Mouse (Mus musculus): ENCODE data around the gene Rbpjl. TPM values are rescaled to one million over a fixed set of nuclear protein-coding genes. Genes with fewer than 3 reads are reported as not detected.

Gene Rbpjl
- polyA plus RNA-seq, 1 experiment from 2014 or later, result not detected

GRCm38 (mm10) chr2:164454846-164455245 is 51.9 kb downstream of the Rbpjl start:
- Histone ChIP-seq H3K4me3 (ENCODE audit: inconsistent target) (no peak overlapping the region), H3K36me3 (ENCODE audit: inconsistent target) (no peaks in the 10 kb centered on the region), H3K79me2 (ENCODE audit: inconsistent target) (no peaks in the 10 kb centered on the region), H3K27ac (0 out of 2 replicates have a peak overlapping the region, but pooled peaks have one; percentile 8)
- WGBS (ENCODE audit: missing documents), result 18% methylated on average over 10 of the region's 10 CpGs

- Histone ChIP-seq H3K36me3 (ENCODE audit: inconsistent target) (no peaks in the 10 kb centered on the region), H3K4me3 (ENCODE audit: inconsistent target) (no peak overlapping the region), H3K79me2 (ENCODE audit: inconsistent target) (no peaks in the 10 kb centered on the region), H3K27ac (0 out of 2 replicates have a peak overlapping the region, but pooled peaks have one; percentile 8)
- WGBS (ENCODE audit: missing documents), result 90% methylated on average over 5 of the region's 6 CpGs
Observed at GRCm38 (mm10) chr2:164455421-164456190, 52.7 kb downstream of the Rbpjl start.

GRCm38 (mm10) chr2:164456413-164456812 is 53.5 kb downstream of the Rbpjl start:
- H3K27ac ChIP-seq, result peak overlapping the region; percentile 12; the same call in 1 of the 2 replicates
- H3K4me3 ChIP-seq (ENCODE audit: inconsistent target), result no peak overlapping the region
- WGBS (ENCODE audit: missing documents), result 100% methylated on average over 1 of the region's 1 CpGs
- peaks cover 1% of the 10 kb centered on the region; the same call in 1 of the 2 replicates for H3K79me2 ChIP-seq (ENCODE audit: inconsistent target)
- no peaks in the 10 kb centered on the region for H3K36me3 ChIP-seq (ENCODE audit: inconsistent target)

- H3K79me2 ChIP-seq (ENCODE audit: inconsistent target), result peaks cover 6% of the 10 kb centered on the region; the same call in 1 of the 2 replicates
- no peaks in the 10 kb centered on the region for H3K36me3 ChIP-seq (ENCODE audit: inconsistent target)
- peak within 1 kb of the TSS; percentile 2; the same call in 1 of the 2 replicates for H3K4me3 ChIP-seq (ENCODE audit: inconsistent target)
- 16% methylated on average over 7 of the region's 7 CpGs for WGBS (ENCODE audit: missing documents)
- H3K27ac ChIP-seq, result peak within 1 kb of the TSS; percentile 79
Observed at GRCm38 (mm10) chr2:164456864-164457300, 53.9 kb downstream of the Rbpjl start, which contains the start of gene Sys1. TSS of gene Sys1 (plus strand) at chr2:164456964.

GRCm38 (mm10) chr2:164457942-164458341 is 55.0 kb downstream of the Rbpjl start:
- peak overlapping the region; percentile 79 for H3K27ac ChIP-seq
- H3K36me3 ChIP-seq (ENCODE audit: inconsistent target), result no peaks in the 10 kb centered on the region
- 46% methylated on average over 7 of the region's 7 CpGs for WGBS (ENCODE audit: missing documents)
- no peak overlapping the region for H3K4me3 ChIP-seq (ENCODE audit: inconsistent target)
- peaks cover 17% of the 10 kb centered on the region; the same call in 1 of the 2 replicates for H3K79me2 ChIP-seq (ENCODE audit: inconsistent target)

GRCm38 (mm10) chr2:164458535-164458934 is 55.6 kb downstream of the Rbpjl start:
- H3K36me3 ChIP-seq (ENCODE audit: inconsistent target), result no peaks in the 10 kb centered on the region
- H3K27ac ChIP-seq, result peak overlapping the region; percentile 79
- H3K79me2 ChIP-seq (ENCODE audit: inconsistent target), result peaks cover 21% of the 10 kb centered on the region; the same call in 1 of the 2 replicates
- 14% methylated on average over 8 of the region's 8 CpGs for WGBS (ENCODE audit: missing documents)
- H3K4me3 ChIP-seq (ENCODE audit: inconsistent target), result no peak overlapping the region

- peaks cover 21% of the 10 kb centered on the region; the same call in 1 of the 2 replicates for H3K79me2 ChIP-seq (ENCODE audit: inconsistent target)
- peak within 1 kb of the TSS; percentile 77 for H3K4me3 ChIP-seq (ENCODE audit: inconsistent target)
- peak within 1 kb of the TSS; percentile 37 for H3K27ac ChIP-seq
- under 1% methylated on average over 55 of the region's 79 CpGs for WGBS (ENCODE audit: missing documents)
- peaks cover 17% of the 10 kb centered on the region; the same call in 1 of the 2 replicates for H3K36me3 ChIP-seq (ENCODE audit: inconsistent target)
Observed at GRCm38 (mm10) chr2:164460745-164461551, 58.0 kb downstream of the Rbpjl start, which contains the start of gene Gm20458. TSS of gene Gm20458 (plus strand) at chr2:164460967.

Other genes with a start within 250 kb of the Rbpjl start
- not detected in 3 replicates for gene Kcns1, start 232.0 kb upstream of the Rbpjl start, polyA plus RNA-seq (2018)
- not detected in 3 replicates for gene Wfdc5, start 220.4 kb upstream of the Rbpjl start, polyA plus RNA-seq (2018)
- gene Wfdc12, start 212.5 kb upstream of the Rbpjl start, polyA plus RNA-seq (2018), result not detected in 3 replicates
- not detected in 3 replicates for gene Wfdc15a, start 203.0 kb upstream of the Rbpjl start, polyA plus RNA-seq (2018)
- not detected in 3 replicates for gene Wfdc15b, start 181.5 kb upstream of the Rbpjl start, polyA plus RNA-seq (2018)
- not detected in 3 replicates for gene Svs2, start 164.7 kb upstream of the Rbpjl start, polyA plus RNA-seq (2018)
- not detected in 3 replicates for gene Svs3b, start 146.5 kb upstream of the Rbpjl start, polyA plus RNA-seq (2018)
- gene Svs4, start 124.7 kb upstream of the Rbpjl start, polyA plus RNA-seq (2018), result not detected in 3 replicates
- not detected in 3 replicates for gene Svs3a, start 113.9 kb upstream of the Rbpjl start, polyA plus RNA-seq (2018)
- not detected in 3 replicates for gene Svs6, start 86.4 kb upstream of the Rbpjl start, polyA plus RNA-seq (2018)
- gene Svs5, start 70.4 kb upstream of the Rbpjl start, polyA plus RNA-seq (2018), result not detected in 3 replicates
- gene Slpi, start 14.0 kb upstream of the Rbpjl start, polyA plus RNA-seq (2018), result 0.24 to 1.3 TPM (median 0.90 TPM) in 3 replicates
- gene Matn4, start 2.0 kb downstream of the Rbpjl start, polyA plus RNA-seq (2018), result not detected in 3 replicates
- 114 to 215 TPM (median 133 TPM) in 3 replicates for gene Sdc4, start 40.7 kb downstream of the Rbpjl start, polyA plus RNA-seq (2018)
- 6.9 to 30.0 TPM (median 27.8 TPM) in 3 replicates for gene Sys1, start 53.8 kb downstream of the Rbpjl start, polyA plus RNA-seq (2018)
- 0.30 TPM in 1 of 3 replicates, not detected in the others for gene Gm20458, start 57.8 kb downstream of the Rbpjl start, polyA plus RNA-seq (2018)
- gene Trp53tg5, start 70.6 kb downstream of the Rbpjl start, polyA plus RNA-seq (2018), result not detected in 3 replicates
- 13.0 to 46.6 TPM (median 28.5 TPM) in 3 replicates for gene Dbndd2, start 83.0 kb downstream of the Rbpjl start, polyA plus RNA-seq (2018)
- 58.4 to 92.7 TPM (median 64.5 TPM) in 3 replicates for gene Pigt, start 94.4 kb downstream of the Rbpjl start, polyA plus RNA-seq (2018)
- not detected in 3 replicates for gene Wfdc2, start 159.3 kb downstream of the Rbpjl start, polyA plus RNA-seq (2018)
- gene Spint3, start 170.3 kb downstream of the Rbpjl start, polyA plus RNA-seq (2018), result not detected in 3 replicates
- gene Wfdc6a, start 182.3 kb downstream of the Rbpjl start, polyA plus RNA-seq (2018), result not detected in 3 replicates
- gene Eppin, start 190.5 kb downstream of the Rbpjl start, polyA plus RNA-seq (2018), result not detected in 3 replicates
- not detected in 3 replicates for gene Wfdc6b, start 210.4 kb downstream of the Rbpjl start, polyA plus RNA-seq (2018)
- gene Wfdc8, start 210.5 kb downstream of the Rbpjl start, polyA plus RNA-seq (2018), result not detected in 3 replicates
- not detected in 3 replicates for gene Wfdc16, start 235.7 kb downstream of the Rbpjl start, polyA plus RNA-seq (2018)

All from macrophage (primary cell).